Mouse (Mus musculus): ENCODE measurements around the gene Fgfr2. TPM values are rescaled to one million over a fixed set of nuclear protein-coding genes. Genes with fewer than 3 reads are reported as not detected.

The Fgfr2 gene
- polyA plus RNA-seq, 1 experiment from 2014 or later = 110 TPM

- H3K9ac ChIP-seq (replicated peaks; ENCODE audit: low read depth) = no peak overlapping the region
Measured at GRCm38 (mm10) chr7:130174525-130174924, 2948.6 kb downstream of the Fgfr2 start.

GRCm38 (mm10) chr7:130173914-130174313 is 2949.2 kb downstream of the Fgfr2 start:
- 35% methylated on average over 5 of the region's 5 CpGs for WGBS
- Histone ChIP-seq H3K27ac (ENCODE audit: low read length) (peak overlapping the region; percentile 33; the same call in 1 of the 2 replicates), H3K9ac (replicated peaks; ENCODE audit: low read depth) (no peak overlapping the region), H3K4me3 (ENCODE audit: low read depth, low read length) (no peak overlapping the region), H3K36me3 (ENCODE audit: insufficient read depth, low read length) (peaks cover 9% of the 10 kb centered on the region; the same call in 1 of the 2 replicates), H3K4me1 (ENCODE audit: insufficient read depth, low read depth, low read length) (peaks cover 6% of the 10 kb centered on the region; the same call in 1 of the 2 replicates), H3K9me3 (ENCODE audit: low read length) (no peaks in the 10 kb centered on the region), H3K27me3 (replicated peaks; ENCODE audit: insufficient read depth, low read length) (no peaks in the 10 kb centered on the region), H3K4me2 (replicated peaks; ENCODE audit: low read depth, low read length) (no peak overlapping the region)
- ATAC-seq (no peak), DNase-seq (ENCODE audit: low spot score) (no peak)
- no peak for TF ChIP-seq EP300 (IDR thresholded peaks at IDR 0.05)
- no peak for TF ChIP-seq CTCF (IDR thresholded peaks at IDR 0.05)

More at GRCm38 (mm10) chr7:130174525-130174924, 2948.6 kb downstream of the Fgfr2 start:
- Histone ChIP-seq H3K27ac (ENCODE audit: low read length) (peak overlapping the region; percentile 33; the same call in 1 of the 2 replicates), H3K4me1 (ENCODE audit: insufficient read depth, low read depth, low read length) (peaks cover 6% of the 10 kb centered on the region; the same call in 1 of the 2 replicates), H3K9me3 (ENCODE audit: low read length) (no peaks in the 10 kb centered on the region), H3K4me2 (replicated peaks; ENCODE audit: low read depth, low read length) (no peak overlapping the region), H3K27me3 (replicated peaks; ENCODE audit: insufficient read depth, low read length) (no peaks in the 10 kb centered on the region), H3K4me3 (ENCODE audit: low read depth, low read length) (no peak overlapping the region), H3K36me3 (ENCODE audit: insufficient read depth, low read length) (peaks cover 9% of the 10 kb centered on the region; the same call in 1 of the 2 replicates)
- TF ChIP-seq EP300 (IDR thresholded peaks at IDR 0.05) = no peak
- TF ChIP-seq CTCF (IDR thresholded peaks at IDR 0.05) = peak; percentile 35
- WGBS = 26% methylated on average over 7 of the region's 7 CpGs
- peak; percentile 57 for ATAC-seq
- peak; percentile 68 for DNase-seq (ENCODE audit: low spot score)

GRCm38 (mm10) chr7:130170144-130170543 is 2953.0 kb downstream of the Fgfr2 start:
- no peaks in the 10 kb centered on the region for H3K9me3 ChIP-seq (ENCODE audit: low read length)
- no peak for TF ChIP-seq CTCF (IDR thresholded peaks at IDR 0.05)
- TF ChIP-seq EP300 (IDR thresholded peaks at IDR 0.05) = no peak
- ATAC-seq (no peak), DNase-seq (ENCODE audit: low spot score) (no peak)
- H3K4me2 ChIP-seq (replicated peaks; ENCODE audit: low read depth, low read length) = no peak overlapping the region
- no peak overlapping the region for H3K9ac ChIP-seq (replicated peaks; ENCODE audit: low read depth)
- no peak overlapping the region for H3K27ac ChIP-seq (ENCODE audit: low read length)
- no peak overlapping the region for H3K4me3 ChIP-seq (ENCODE audit: low read depth, low read length)
- H3K27me3 ChIP-seq (replicated peaks; ENCODE audit: insufficient read depth, low read length) = no peaks in the 10 kb centered on the region
- peaks cover 12% of the 10 kb centered on the region; the same call in 1 of the 2 replicates for H3K4me1 ChIP-seq (ENCODE audit: insufficient read depth, low read depth, low read length)
- H3K36me3 ChIP-seq (ENCODE audit: insufficient read depth, low read length) = peaks cover 9% of the 10 kb centered on the region; the same call in 1 of the 2 replicates
- 44% methylated on average over 8 of the region's 8 CpGs for WGBS

- Histone ChIP-seq H3K36me3 (ENCODE audit: insufficient read depth, low read length) (peaks cover 9% of the 10 kb centered on the region; the same call in 1 of the 2 replicates), H3K4me1 (ENCODE audit: insufficient read depth, low read depth, low read length) (peaks cover 6% of the 10 kb centered on the region; the same call in 1 of the 2 replicates), H3K27me3 (replicated peaks; ENCODE audit: insufficient read depth, low read length) (no peaks in the 10 kb centered on the region), H3K9ac (replicated peaks; ENCODE audit: low read depth) (no peak overlapping the region), H3K4me2 (replicated peaks; ENCODE audit: low read depth, low read length) (no peak overlapping the region), H3K4me3 (ENCODE audit: low read depth, low read length) (no peak overlapping the region), H3K27ac (ENCODE audit: low read length) (no peak overlapping the region), H3K9me3 (ENCODE audit: low read length) (no peaks in the 10 kb centered on the region)
- 57% methylated on average over 12 of the region's 12 CpGs for WGBS
- DNase-seq (ENCODE audit: low spot score) = peak; percentile 50
- no peak for ATAC-seq
- no peak for TF ChIP-seq EP300 (IDR thresholded peaks at IDR 0.05)
- TF ChIP-seq CTCF (IDR thresholded peaks at IDR 0.05) = no peak
Measured at GRCm38 (mm10) chr7:130168296-130168695, 2954.9 kb downstream of the Fgfr2 start.

- WGBS = 68% methylated on average over 5 of the region's 5 CpGs
- Histone ChIP-seq H3K36me3 (ENCODE audit: insufficient read depth, low read length) (peaks cover 9% of the 10 kb centered on the region; the same call in 1 of the 2 replicates), H3K4me2 (replicated peaks; ENCODE audit: low read depth, low read length) (no peak overlapping the region), H3K4me3 (ENCODE audit: low read depth, low read length) (no peak overlapping the region), H3K27ac (ENCODE audit: low read length) (no peak overlapping the region), H3K27me3 (replicated peaks; ENCODE audit: insufficient read depth, low read length) (no peaks in the 10 kb centered on the region), H3K9ac (replicated peaks; ENCODE audit: low read depth) (no peak overlapping the region), H3K4me1 (ENCODE audit: insufficient read depth, low read depth, low read length) (peaks cover 6% of the 10 kb centered on the region; the same call in 1 of the 2 replicates), H3K9me3 (ENCODE audit: low read length) (no peaks in the 10 kb centered on the region)
- ATAC-seq (no peak), DNase-seq (ENCODE audit: low spot score) (no peak)
- no peak for TF ChIP-seq CTCF (IDR thresholded peaks at IDR 0.05)
Measured at GRCm38 (mm10) chr7:130167261-130167660, 2955.9 kb downstream of the Fgfr2 start.

- H3K36me3 ChIP-seq (ENCODE audit: insufficient read depth, low read length) = peaks cover 9% of the 10 kb centered on the region; the same call in 1 of the 2 replicates
- no peaks in the 10 kb centered on the region for H3K9me3 ChIP-seq (ENCODE audit: low read length)
- H3K4me3 ChIP-seq (ENCODE audit: low read depth, low read length) = no peak overlapping the region
- no peak for ATAC-seq
- 58% methylated on average over 4 of the region's 4 CpGs for WGBS
- H3K4me1 ChIP-seq (ENCODE audit: insufficient read depth, low read depth, low read length) = peaks cover 6% of the 10 kb centered on the region; the same call in 1 of the 2 replicates
- DNase-seq (ENCODE audit: low spot score) = no peak
- no peak overlapping the region for H3K4me2 ChIP-seq (replicated peaks; ENCODE audit: low read depth, low read length)
- TF ChIP-seq CTCF (IDR thresholded peaks at IDR 0.05) (no peak), EP300 (IDR thresholded peaks at IDR 0.05) (no peak)
- no peak overlapping the region for H3K9ac ChIP-seq (replicated peaks; ENCODE audit: low read depth)
- no peaks in the 10 kb centered on the region for H3K27me3 ChIP-seq (replicated peaks; ENCODE audit: insufficient read depth, low read length)
- H3K27ac ChIP-seq (ENCODE audit: low read length) = no peak overlapping the region
Measured at GRCm38 (mm10) chr7:130166190-130166589, 2957.0 kb downstream of the Fgfr2 start.
